Mouse (Mus musculus): ENCODE measurements around the gene Cox15. TPM values are rescaled to one million over a fixed set of nuclear protein-coding genes. Genes with fewer than 3 reads are reported as not detected.

Gene Cox15
- polyA plus RNA-seq, 2 experiments = 3.2 to 8.0 TPM

GRCm38 (mm10) chr19:43771499-43771969, 18.7 kb upstream of the Cox15 start:
- DNase-seq (ENCODE audit: low read depth in 3 of 3, low spot score in 3 of 3) (no peak), ATAC-seq (ENCODE audit: insufficient read depth) (no peak)
- no peak overlapping the region for H3K4me2 ChIP-seq (ENCODE audit: low read depth)
- TF ChIP-seq CTCF (IDR thresholded peaks at IDR 0.05; ENCODE audit: low read depth) (no peak), EP300 (IDR thresholded peaks at IDR 0.05; ENCODE audit: low read depth) (no peak)
- peaks cover 0 to 10% of the 10 kb centered on the region in 2 experiments; a peak in 2 of 4 replicates for H3K4me1 ChIP-seq (replicated peaks; ENCODE audit: control insufficient read depth in 2 of 2, insufficient read depth in 2 of 2, low read length in 1 of 2)
- H3K27me3 ChIP-seq (ENCODE audit: control insufficient read depth, insufficient read depth, low read length) = no peaks in the 10 kb centered on the region
- H3K36me3 ChIP-seq (replicated peaks; ENCODE audit: control insufficient read depth, insufficient read depth, low read depth) = no peaks in the 10 kb centered on the region
- H3K9me3 ChIP-seq (ENCODE audit: control insufficient read depth, low read length) = no peaks in the 10 kb centered on the region
- no peak overlapping the region for H3K4me3 ChIP-seq (ENCODE audit: insufficient read depth in 1 of 2, low read depth in 2 of 2, low read length in 2 of 2)
- 21% methylated on average over 5 of the region's 5 CpGs for WGBS (ENCODE audit: insufficient replicate concordance)
- no peak overlapping the region for H3K27ac ChIP-seq
- no peak overlapping the region for H3K9ac ChIP-seq (replicated peaks)

DNA sequence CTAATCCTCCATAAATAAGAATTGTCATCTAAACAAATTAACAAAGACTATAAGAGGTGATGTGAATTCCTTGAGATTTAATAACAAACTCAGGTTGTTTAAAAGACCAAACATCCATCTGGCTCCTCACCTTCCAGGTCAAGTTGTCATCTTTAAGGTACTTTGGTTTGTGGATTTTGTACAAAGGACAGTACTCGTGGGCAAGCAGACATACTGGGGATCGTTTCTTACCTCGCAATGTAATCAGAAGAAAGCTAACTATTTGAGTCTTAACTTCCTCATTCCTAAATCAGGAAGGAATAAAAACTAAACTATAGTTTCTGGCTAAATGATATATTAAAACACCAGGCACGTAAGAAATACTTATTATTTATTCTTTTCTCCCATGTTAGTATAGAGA, 17.8 kb upstream of the Cox15 start:
- no peak for TF ChIP-seq CTCF (IDR thresholded peaks at IDR 0.05; ENCODE audit: low read depth)
- TF ChIP-seq EP300 (IDR thresholded peaks at IDR 0.05; ENCODE audit: low read depth) = no peak
- Histone ChIP-seq H3K4me2 (ENCODE audit: low read depth) (no peak overlapping the region), H3K27me3 (ENCODE audit: control insufficient read depth, insufficient read depth, low read length) (no peaks in the 10 kb centered on the region), H3K36me3 (replicated peaks; ENCODE audit: control insufficient read depth, insufficient read depth, low read depth) (no peaks in the 10 kb centered on the region), H3K4me1 (replicated peaks; ENCODE audit: control insufficient read depth in 2 of 2, insufficient read depth in 2 of 2, low read length in 1 of 2) (peaks cover 0 to 6% of the 10 kb centered on the region in 2 experiments; a peak in 2 of 4 replicates), H3K4me3 (ENCODE audit: insufficient read depth in 1 of 2, low read depth in 2 of 2, low read length in 2 of 2) (no peak overlapping the region), H3K9me3 (ENCODE audit: control insufficient read depth, low read length) (no peaks in the 10 kb centered on the region), H3K9ac (replicated peaks) (no peak overlapping the region), H3K27ac (no peak overlapping the region)
- 30% methylated on average over 4 of the region's 4 CpGs for WGBS (ENCODE audit: insufficient replicate concordance)
- DNase-seq (ENCODE audit: low read depth in 3 of 3, low spot score in 3 of 3) (no peak), ATAC-seq (ENCODE audit: insufficient read depth) (no peak)

GRCm38 (mm10) chr19:43769366-43769960, 16.7 kb upstream of the Cox15 start:
- peaks cover 0 to 3% of the 10 kb centered on the region in 2 experiments; a peak in 2 of 4 replicates for H3K4me1 ChIP-seq (replicated peaks; ENCODE audit: control insufficient read depth in 2 of 2, insufficient read depth in 2 of 2, low read length in 1 of 2)
- no peaks in the 10 kb centered on the region for H3K9me3 ChIP-seq (ENCODE audit: control insufficient read depth, low read length)
- H3K9ac ChIP-seq (replicated peaks) = no peak overlapping the region
- H3K27ac ChIP-seq = no peak overlapping the region
- no peak overlapping the region for H3K4me3 ChIP-seq (ENCODE audit: insufficient read depth in 1 of 2, low read depth in 2 of 2, low read length in 2 of 2)
- H3K36me3 ChIP-seq (replicated peaks; ENCODE audit: control insufficient read depth, insufficient read depth, low read depth) = no peaks in the 10 kb centered on the region
- DNase-seq (ENCODE audit: low read depth in 3 of 3, low spot score in 3 of 3) = no peak
- H3K4me2 ChIP-seq (ENCODE audit: low read depth) = no peak overlapping the region
- H3K27me3 ChIP-seq (ENCODE audit: control insufficient read depth, insufficient read depth, low read length) = no peaks in the 10 kb centered on the region
- 64% methylated on average over 5 of the region's 5 CpGs for WGBS (ENCODE audit: insufficient replicate concordance)
- no peak for ATAC-seq (ENCODE audit: insufficient read depth)
- TF ChIP-seq EP300 (IDR thresholded peaks at IDR 0.05; ENCODE audit: low read depth) = no peak
- no peak for TF ChIP-seq CTCF (IDR thresholded peaks at IDR 0.05; ENCODE audit: low read depth)

GRCm38 (mm10) chr19:43767549-43768322, 14.9 kb upstream of the Cox15 start:
- no peaks in the 10 kb centered on the region; a peak in 1 of 4 replicates for H3K4me1 ChIP-seq (replicated peaks; ENCODE audit: control insufficient read depth in 2 of 2, insufficient read depth in 2 of 2, low read length in 1 of 2)
- TF ChIP-seq CTCF (IDR thresholded peaks at IDR 0.05; ENCODE audit: low read depth) (no peak), EP300 (IDR thresholded peaks at IDR 0.05; ENCODE audit: low read depth) (no peak)
- no peak for ATAC-seq (ENCODE audit: insufficient read depth)
- H3K27me3 ChIP-seq (ENCODE audit: control insufficient read depth, insufficient read depth, low read length) = no peaks in the 10 kb centered on the region
- no peak for DNase-seq (ENCODE audit: low read depth in 3 of 3, low spot score in 3 of 3)
- H3K9me3 ChIP-seq (ENCODE audit: control insufficient read depth, low read length) = no peaks in the 10 kb centered on the region
- no peak overlapping the region for H3K4me3 ChIP-seq (ENCODE audit: insufficient read depth in 1 of 2, low read depth in 2 of 2, low read length in 2 of 2)
- H3K4me2 ChIP-seq (ENCODE audit: low read depth) = no peak overlapping the region
- no peak overlapping the region for H3K9ac ChIP-seq (replicated peaks)
- WGBS (ENCODE audit: insufficient replicate concordance) = 61% methylated on average over 9 of the region's 9 CpGs
- no peak overlapping the region for H3K27ac ChIP-seq
- H3K36me3 ChIP-seq (replicated peaks; ENCODE audit: control insufficient read depth, insufficient read depth, low read depth) = no peaks in the 10 kb centered on the region

DNA sequence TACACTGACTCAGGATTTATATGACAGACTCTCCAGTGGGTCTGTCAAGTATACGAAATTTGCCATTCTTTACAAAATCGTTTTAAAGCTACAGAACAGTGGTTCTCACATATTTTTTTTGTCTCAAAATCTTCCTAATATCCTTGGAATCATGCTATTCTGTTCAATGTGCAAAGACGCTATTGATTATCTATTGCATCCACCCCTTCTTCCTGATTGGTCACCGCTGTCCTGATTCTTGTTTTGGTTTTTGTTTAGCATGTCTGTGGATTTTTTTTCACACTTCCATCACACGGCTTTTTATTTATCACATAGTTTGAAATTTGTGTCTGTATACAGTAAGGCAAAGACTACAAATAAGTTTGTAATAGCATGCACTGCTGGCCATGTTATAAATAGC, 13.7 kb upstream of the Cox15 start:
- DNase-seq (ENCODE audit: low read depth in 3 of 3, low spot score in 3 of 3) (no peak), ATAC-seq (ENCODE audit: insufficient read depth) (no peak)
- Histone ChIP-seq H3K4me3 (ENCODE audit: insufficient read depth in 1 of 2, low read depth in 2 of 2, low read length in 2 of 2) (no peak overlapping the region), H3K36me3 (replicated peaks; ENCODE audit: control insufficient read depth, insufficient read depth, low read depth) (no peaks in the 10 kb centered on the region), H3K4me2 (ENCODE audit: low read depth) (no peak overlapping the region), H3K27me3 (ENCODE audit: control insufficient read depth, insufficient read depth, low read length) (no peaks in the 10 kb centered on the region), H3K9ac (replicated peaks) (no peak overlapping the region), H3K9me3 (ENCODE audit: control insufficient read depth, low read length) (no peaks in the 10 kb centered on the region), H3K27ac (no peak overlapping the region), H3K4me1 (replicated peaks; ENCODE audit: control insufficient read depth in 2 of 2, insufficient read depth in 2 of 2, low read length in 1 of 2) (no peaks in the 10 kb centered on the region; a peak in 1 of 4 replicates)
- no peak for TF ChIP-seq EP300 (IDR thresholded peaks at IDR 0.05; ENCODE audit: low read depth)
- no peak for TF ChIP-seq CTCF (IDR thresholded peaks at IDR 0.05; ENCODE audit: low read depth)
- 65% methylated on average over 5 of the region's 5 CpGs for WGBS (ENCODE audit: insufficient replicate concordance)
